Mouse (Mus musculus) splenic B cell, adult 2 months (primary cell): ENCODE measurements around the gene Eif4a1.
"Not testable (repeated sequence)": the region's sequence is repeated elsewhere in the genome, so short reads cannot be mapped to it uniquely, and the experiment has no call there.

Experiments used
- DNase-seq: peaks from one replicate; pipeline ENCODE4 v3.0.0-alpha.2; 2011; ENCODE audit warnings: low read depth, low spot score
- H3K27me3 ChIP-seq: 2 replicates; pipeline ENCODE4 v1.6.1; 2012; ENCODE audit warnings: mild to moderate bottlenecking, low read length, moderate library complexity, mixed read lengths; ENCODE audit not compliant: control insufficient read depth, poor library complexity, insufficient read depth, severe bottlenecking
- H3K36me3 ChIP-seq: 2 replicates; pipeline ENCODE4 v1.6.1; 2012; ENCODE audit warnings: mild to moderate bottlenecking, low read length, moderate library complexity, mixed read lengths; ENCODE audit not compliant: control insufficient read depth, poor library complexity, insufficient read depth, severe bottlenecking

Gene Eif4a1

GRCm38 (mm10) chr11:69707480-69707847 is 35.2 kb upstream of the Eif4a1 start:
- DNase-seq = no peak
- H3K27me3 ChIP-seq = no peaks in the 10 kb centered on the region
- no peaks in the 10 kb centered on the region for H3K36me3 ChIP-seq

GRCm38 (mm10) chr11:69706775-69707479 is 34.7 kb upstream of the Eif4a1 start:
- no peak for DNase-seq
- no peaks in the 10 kb centered on the region for H3K36me3 ChIP-seq
- H3K27me3 ChIP-seq = no peaks in the 10 kb centered on the region

DNA sequence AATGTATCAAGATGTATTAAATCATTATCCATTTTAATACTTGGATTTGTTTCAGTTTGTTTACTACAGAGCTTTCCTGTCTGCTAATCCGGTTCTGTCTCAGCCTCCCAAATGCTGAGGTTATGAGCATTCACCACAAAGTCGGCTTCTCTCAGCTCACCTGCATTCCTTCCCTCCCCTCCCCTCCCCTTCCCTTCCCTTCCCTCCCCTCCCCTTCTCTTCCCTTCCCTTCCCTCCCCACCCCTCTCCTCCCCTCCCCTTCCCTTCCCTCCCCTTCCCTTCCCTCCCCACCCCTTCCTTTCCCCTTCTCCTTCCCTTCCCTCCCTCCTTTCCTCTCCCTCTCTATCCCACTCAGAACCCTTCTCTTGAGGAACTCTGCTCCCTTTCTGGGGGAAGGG is 32.4 kb upstream of the Eif4a1 start:
- DNase-seq = no peak
- H3K36me3 ChIP-seq = no peaks in the 10 kb centered on the region
- H3K27me3 ChIP-seq = no peaks in the 10 kb centered on the region

- Histone ChIP-seq H3K36me3 (no peaks in the 10 kb centered on the region), H3K27me3 (no peaks in the 10 kb centered on the region)
- no peak for DNase-seq
Measured at GRCm38 (mm10) chr11:69703814-69704612, 31.8 kb upstream of the Eif4a1 start.

DNA sequence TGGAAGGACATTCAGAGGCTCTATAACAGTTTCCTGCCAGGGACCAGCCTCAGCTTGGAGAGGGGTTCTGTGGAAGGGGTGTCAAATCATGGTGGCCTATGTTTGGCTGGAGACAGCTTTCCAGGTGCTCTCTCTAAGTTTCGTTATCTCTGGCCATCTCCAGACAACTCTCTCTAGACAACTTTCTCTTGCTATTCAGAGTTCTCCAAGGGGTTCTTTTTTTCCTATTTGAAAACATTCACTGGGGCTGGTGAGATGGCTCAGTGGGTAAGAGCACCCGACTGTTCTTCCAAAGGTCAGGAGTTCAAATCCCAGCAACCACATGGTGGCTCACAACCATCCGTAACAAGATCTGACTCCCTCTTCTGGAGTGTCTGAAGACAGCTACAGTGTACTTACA is 31.2 kb upstream of the Eif4a1 start:
- DNase-seq, H3K36me3 ChIP-seq: not testable (repeated sequence)

DNA sequence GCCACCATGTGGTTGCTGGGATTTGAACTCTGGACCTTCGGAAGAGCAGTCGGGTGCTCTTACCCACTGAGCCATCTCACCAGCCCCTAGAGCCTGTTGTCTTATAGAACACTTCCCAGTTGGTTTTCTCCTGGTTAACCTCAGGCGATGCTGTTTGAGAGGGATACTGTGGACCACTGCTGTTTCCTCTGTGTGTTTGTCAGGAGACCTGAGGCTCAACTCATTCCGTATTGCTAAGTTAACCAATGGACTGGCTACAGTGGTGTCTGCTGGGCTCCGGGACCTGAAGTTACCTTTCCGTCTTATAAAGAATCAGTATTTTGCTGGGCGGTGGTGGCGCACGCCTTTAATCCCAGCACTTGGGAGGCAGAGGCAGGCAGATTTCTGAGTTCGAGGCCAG is 30.7 kb upstream of the Eif4a1 start:
- DNase-seq, H3K27me3 ChIP-seq, H3K36me3 ChIP-seq: not testable (repeated sequence)

More for the DNA sequence above, 31.2 kb upstream of the Eif4a1 start:
- not testable (repeated sequence) for H3K27me3 ChIP-seq

DNA sequence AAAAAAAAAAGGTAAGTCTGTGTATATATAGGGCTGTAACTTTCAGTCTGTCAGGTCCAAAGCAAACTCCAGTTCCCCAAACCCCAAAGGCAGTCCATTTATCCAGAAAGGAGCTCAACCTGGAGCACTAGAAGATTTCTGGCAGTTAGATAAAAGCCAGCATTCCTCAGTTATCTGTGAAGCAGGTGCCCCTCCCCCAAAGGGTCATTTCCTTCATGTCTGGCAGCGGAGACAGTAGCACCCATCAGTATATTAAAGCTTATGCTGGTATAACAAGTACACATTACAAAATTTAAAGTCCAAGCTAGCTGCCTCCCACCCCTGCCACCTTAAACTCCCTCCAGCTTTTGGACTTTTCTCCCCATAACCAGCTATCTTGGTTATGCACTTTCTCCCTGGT is 27.4 kb upstream of the Eif4a1 start:
- H3K36me3 ChIP-seq = no peaks in the 10 kb centered on the region
- no peaks in the 10 kb centered on the region for H3K27me3 ChIP-seq
- no peak for DNase-seq

- Histone ChIP-seq H3K36me3 (no peaks in the 10 kb centered on the region), H3K27me3 (no peaks in the 10 kb centered on the region)
- DNase-seq = no peak
Measured at GRCm38 (mm10) chr11:69698574-69698973, 26.4 kb upstream of the Eif4a1 start.

DNA sequence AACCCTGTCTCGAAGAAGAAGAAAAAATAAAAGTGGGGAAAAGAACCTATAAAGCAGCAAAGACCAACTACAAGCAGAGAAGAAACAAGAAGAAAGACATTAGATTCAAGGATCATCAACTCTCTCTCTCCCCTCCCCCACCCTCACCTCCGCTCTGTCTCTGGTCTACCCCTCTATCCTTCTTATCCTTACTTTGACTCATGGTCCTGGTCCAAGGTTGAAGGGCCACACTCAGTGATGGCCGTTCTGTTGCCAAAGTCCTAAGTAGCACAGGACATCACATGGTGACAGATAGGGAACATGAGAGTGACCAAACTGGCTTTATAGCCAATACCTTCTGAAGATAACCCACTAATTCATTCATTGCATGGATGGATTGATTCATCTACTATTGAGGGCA is 25.2 kb upstream of the Eif4a1 start:
- Histone ChIP-seq H3K27me3 (no peaks in the 10 kb centered on the region), H3K36me3 (no peaks in the 10 kb centered on the region)
- DNase-seq = no peak

GRCm38 (mm10) chr11:69695361-69696181 is 23.3 kb upstream of the Eif4a1 start, which contains the start of the genes Tnfsf12 and Tnfsfm13:
Gene Tnfsf12, minus strand, starts transcription at chr11:69695849.
Gene Tnfsfm13, minus strand, starts transcription at chr11:69696098.
- no peak for DNase-seq
- Histone ChIP-seq H3K36me3 (no peaks in the 10 kb centered on the region), H3K27me3 (no peaks in the 10 kb centered on the region)

DNA sequence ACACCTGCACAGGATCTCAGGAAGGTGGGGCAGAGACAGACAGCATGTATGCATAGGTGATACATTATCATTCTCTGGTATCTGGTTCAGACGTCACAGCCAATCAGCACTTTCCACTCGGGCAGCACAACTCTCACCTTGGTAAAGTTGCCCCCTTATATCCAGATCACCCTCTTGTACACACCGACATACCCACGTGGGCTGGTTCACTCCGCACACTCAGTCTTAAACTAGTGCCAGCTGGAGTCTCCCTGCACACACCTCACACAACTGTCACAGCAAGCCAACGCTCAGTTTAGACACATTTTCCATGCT is 22.8 kb upstream of the Eif4a1 start:
- Histone ChIP-seq H3K36me3 (no peaks in the 10 kb centered on the region), H3K27me3 (no peaks in the 10 kb centered on the region)
- no peak for DNase-seq

GRCm38 (mm10) chr11:69693421-69693965 is 21.3 kb upstream of the Eif4a1 start:
- Histone ChIP-seq H3K36me3 (no peaks in the 10 kb centered on the region), H3K27me3 (no peaks in the 10 kb centered on the region)
- DNase-seq = no peak

DNA sequence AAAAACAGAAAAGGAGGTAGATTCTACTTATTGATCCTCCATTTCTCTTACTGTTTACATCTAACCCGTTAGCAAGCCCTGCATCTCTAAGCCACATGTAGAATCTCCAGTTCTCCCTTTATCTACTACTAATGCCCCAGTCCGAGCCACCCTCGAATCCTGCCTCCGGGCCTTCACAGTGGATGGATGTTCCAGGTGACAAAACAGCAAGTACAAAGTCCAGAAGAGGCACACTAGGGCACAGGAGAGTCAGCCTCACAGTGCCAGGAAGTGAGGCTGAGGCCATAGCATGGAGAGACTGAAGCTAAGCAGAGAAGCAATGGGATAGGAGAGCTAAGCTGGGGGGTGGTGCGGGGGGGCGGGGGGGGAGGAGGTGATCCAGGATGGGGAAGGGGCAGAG is 20.6 kb upstream of the Eif4a1 start:
- no peaks in the 10 kb centered on the region for H3K27me3 ChIP-seq
- H3K36me3 ChIP-seq = no peaks in the 10 kb centered on the region
- no peak for DNase-seq

DNA sequence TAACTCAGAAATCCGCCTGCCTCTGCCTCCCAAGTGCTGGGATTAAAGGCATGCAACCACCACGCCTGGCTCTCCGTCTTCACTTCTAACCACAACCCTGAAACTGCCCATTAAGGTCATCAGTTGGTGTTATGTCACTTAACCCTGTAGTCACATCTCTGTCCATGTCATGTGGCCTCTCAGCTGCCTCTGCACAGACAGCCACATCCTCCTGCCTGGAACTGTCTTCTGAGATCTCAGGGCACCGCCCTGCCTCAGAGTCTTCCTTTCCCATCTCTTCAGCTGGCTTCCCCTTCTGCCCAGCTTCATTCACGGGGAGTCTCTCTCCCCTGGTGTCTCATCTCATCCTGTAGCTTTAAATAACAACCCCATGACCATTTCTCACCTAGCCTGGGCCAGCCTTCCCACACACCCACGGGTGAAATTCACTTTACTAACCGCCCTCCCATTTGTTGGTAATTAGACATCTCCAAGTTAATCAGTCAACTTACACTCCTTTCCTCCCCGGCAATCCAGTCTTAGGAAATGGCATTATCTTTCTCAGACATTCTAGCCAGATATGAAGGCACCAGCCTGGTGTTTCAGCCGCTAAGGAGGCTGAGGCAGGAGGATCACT is 20.1 kb upstream of the Eif4a1 start:
- no peaks in the 10 kb centered on the region for H3K36me3 ChIP-seq
- DNase-seq = no peak
- no peaks in the 10 kb centered on the region for H3K27me3 ChIP-seq
